Mouse (Mus musculus) midbrain, postnatal 0 days (tissue): ENCODE results near the gene Styx. TPM values are rescaled to one million over a fixed set of nuclear protein-coding genes. Genes with fewer than 3 reads are reported as not detected.
"Not testable (repeated sequence)": the region's sequence is repeated elsewhere in the genome, so short reads cannot be mapped to it uniquely, and the experiment has no call there.

Experiments used
- ATAC-seq: fragments of 200-750 bp; cut with Nextera tagmentation; 2 replicates; pipeline ENCODE4 v1.8.0; 2017; ENCODE audit warnings: moderate number of reproducible peaks, mild to moderate bottlenecking, moderate TSS enrichment, moderate library complexity; ENCODE audit not compliant: low FRiP score
- DNase-seq: peaks from one replicate; pipeline ENCODE4 v3.0.0-alpha.2; 2015; ENCODE audit warnings: low spot score
- H3K27ac ChIP-seq: fragments of 300-500 bp; sonication (generic); 2 replicates; pipeline ENCODE4 v1.5.1; 2014; ENCODE audit warnings: low read depth, mild to moderate bottlenecking, low read length, mixed read lengths
- H3K27me3 ChIP-seq: fragments of 300-500 bp; sonication (generic); 2 replicates; pipeline ENCODE4 v1.6.1; 2014; ENCODE audit warnings: low read length, control low read depth, mixed read lengths; ENCODE audit not compliant: insufficient read depth
- H3K36me3 ChIP-seq: fragments of 300-500 bp; sonication (generic); 2 replicates; pipeline ENCODE4 v1.6.1; 2014; ENCODE audit warnings: low read length, control low read depth, mixed read lengths; ENCODE audit not compliant: insufficient read depth
- H3K4me1 ChIP-seq: fragments of 300-500 bp; sonication (generic); 2 replicates; pipeline ENCODE4 v1.6.1; 2014; ENCODE audit warnings: mild to moderate bottlenecking, control low read depth, antibody characterized with exemption, low read length, mixed read lengths; ENCODE audit not compliant: insufficient read depth
- H3K4me2 ChIP-seq: fragments of 300-500 bp; sonication (generic); 2 replicates; pipeline ENCODE4 v1.6.1; 2014; ENCODE audit warnings: low read depth, mild to moderate bottlenecking, low read length, mixed read lengths; ENCODE audit not compliant: poor library complexity, severe bottlenecking
- H3K4me3 ChIP-seq: fragments of 300-500 bp; sonication (generic); 2 replicates; pipeline ENCODE4 v1.5.1; 2014; ENCODE audit warnings: low read depth, mild to moderate bottlenecking, low read length, moderate library complexity
- H3K9ac ChIP-seq: fragments of 300-500 bp; sonication (generic); replicated peaks from 2 replicates; pipeline ENCODE4 v1.6.1; 2014; ENCODE audit warnings: mild to moderate bottlenecking, low read length, moderate library complexity, mixed read lengths; ENCODE audit not compliant: poor library complexity, severe bottlenecking
- H3K9me3 ChIP-seq: fragments of 300-500 bp; sonication (generic); 2 replicates; pipeline ENCODE4 v1.6.1; 2016; ENCODE audit warnings: low read length, control low read depth
- CTCF ChIP-seq: IDR thresholded peaks from 2 replicates; pipeline ENCODE4 v1.5.1; 2016; ENCODE audit warnings: antibody characterized with exemption, mild to moderate bottlenecking
- WGBS: fragments of 180-500 bp; shearing (Covaris S2); extraction: QIAGEN DNeasy Blood & Tissue Kit; methylation state at CpG from one replicate; pipeline ENCODE4 v1.1.7; 2014; 5-methylcytosine and 5-hydroxymethylcytosine counted together
- polyA plus RNA-seq: library from polyadenylated mRNA; unstranded; fragments of >200 nt; fragmentation: Nextera tagmentation; extraction: Ambion mirVana; gene quantifications from 2 replicates; pipeline ENCODE4 v1.2.1, GENCODE M21; 2015
- total RNA-seq: library from RNA; depleted of rRNA; stranded (reverse); fragments of >200 nt; gene quantifications from 2 replicates; pipeline ENCODE4 v1.2.3, GENCODE M21; 2014

The Styx gene
- total and polyA plus RNA-seq, 2 experiments from 2014 or later, result 26.8 to 72.1 TPM

DNA sequence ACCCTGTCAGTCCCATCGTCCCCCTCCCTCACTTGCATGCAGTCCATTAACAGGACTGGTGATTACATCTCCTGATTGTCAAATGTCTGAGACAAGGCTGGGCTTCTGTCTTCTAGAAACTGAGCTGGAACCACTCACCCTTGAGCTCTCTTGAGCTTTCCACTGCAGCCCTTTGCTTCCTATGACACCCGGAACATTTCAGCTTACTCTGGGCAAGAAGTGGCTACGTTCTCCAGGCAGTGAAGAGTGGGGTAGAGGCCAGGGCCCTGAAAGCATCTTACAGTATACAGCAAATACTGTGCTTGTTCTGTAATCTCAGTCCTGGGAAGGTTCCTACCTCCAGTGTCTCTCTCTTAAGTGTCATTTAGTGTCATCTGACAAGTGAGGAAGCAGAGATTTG is 38.3 kb downstream of the Styx start:
- TF ChIP-seq CTCF, result no peak
- Histone ChIP-seq H3K36me3 (no peaks in the 10 kb centered on the region), H3K4me2 (peak overlapping the region; percentile 79), H3K27ac (peak overlapping the region; percentile 78), H3K9me3 (no peaks in the 10 kb centered on the region), H3K4me1 (peaks cover 3% of the 10 kb centered on the region; the same call in 1 of the 2 replicates), H3K27me3 (no peaks in the 10 kb centered on the region), H3K4me3 (peak overlapping the region; percentile 70), H3K9ac (peak overlapping the region; percentile 83)
- ATAC-seq (peak; percentile 61; the same call in 1 of the 2 replicates), DNase-seq (no peak)
- 10% methylated on average over 3 of the region's 3 CpGs for WGBS

DNA sequence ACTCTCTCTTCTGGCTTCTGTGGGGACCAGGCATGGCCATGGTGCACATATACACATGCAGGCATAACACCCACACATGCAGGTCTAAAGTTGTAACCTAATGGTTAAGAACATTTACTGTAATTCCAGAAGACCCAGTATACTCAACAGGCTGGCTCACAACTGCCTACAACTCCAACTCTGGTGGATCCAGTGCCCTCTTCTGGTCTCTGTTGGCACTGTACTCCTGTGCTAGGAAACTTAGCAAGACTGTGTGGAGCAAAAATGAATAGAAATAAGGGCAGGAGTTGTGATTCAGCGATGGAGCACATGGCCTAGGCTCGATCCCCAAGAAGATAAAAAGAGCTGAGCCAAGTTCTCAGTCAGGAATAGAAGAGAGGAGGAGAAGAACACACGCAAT is 48.9 kb downstream of the Styx start:
- DNase-seq, result no peak
- Histone ChIP-seq H3K4me1 (no peaks in the 10 kb centered on the region), H3K9me3 (no peaks in the 10 kb centered on the region), H3K4me3 (no peak overlapping the region), H3K9ac (no peak overlapping the region), H3K27me3 (no peaks in the 10 kb centered on the region), H3K4me2 (no peak overlapping the region), H3K27ac (no peak overlapping the region), H3K36me3 (no peaks in the 10 kb centered on the region)
- 81% methylated on average over 3 of the region's 3 CpGs for WGBS
- peak; percentile 24 for TF ChIP-seq CTCF
- no peak for ATAC-seq

DNA sequence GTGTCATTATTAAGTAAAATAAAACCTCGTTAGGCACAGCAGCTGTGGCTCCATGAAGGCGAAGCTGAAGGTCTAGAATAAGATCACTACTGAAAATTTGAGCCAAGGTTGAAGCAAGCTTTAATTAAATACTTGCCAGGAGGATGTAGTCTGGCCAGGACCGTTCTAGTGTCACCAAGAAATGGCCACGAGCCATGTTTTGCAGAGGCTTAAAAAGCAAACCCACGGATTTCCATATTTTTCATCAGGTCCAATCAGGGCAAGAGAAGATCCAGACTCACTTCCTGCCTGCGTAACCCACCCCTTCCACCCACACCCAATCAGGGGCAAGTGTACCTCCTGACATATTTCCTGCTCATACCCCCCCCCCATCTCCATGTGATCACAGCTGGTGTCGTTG is 52.8 kb downstream of the Styx start:
- no peak overlapping the region for H3K9ac ChIP-seq
- H3K27me3 ChIP-seq, result no peaks in the 10 kb centered on the region
- H3K4me3 ChIP-seq, result no peak overlapping the region
- H3K9me3 ChIP-seq, result no peaks in the 10 kb centered on the region
- 87% methylated on average over 7 of the region's 7 CpGs for WGBS
- no peak overlapping the region for H3K4me2 ChIP-seq
- no peaks in the 10 kb centered on the region for H3K4me1 ChIP-seq
- no peaks in the 10 kb centered on the region for H3K36me3 ChIP-seq
- ATAC-seq, result no peak
- no peak for TF ChIP-seq CTCF
- no peak for DNase-seq
- H3K27ac ChIP-seq, result no peak overlapping the region

DNA sequence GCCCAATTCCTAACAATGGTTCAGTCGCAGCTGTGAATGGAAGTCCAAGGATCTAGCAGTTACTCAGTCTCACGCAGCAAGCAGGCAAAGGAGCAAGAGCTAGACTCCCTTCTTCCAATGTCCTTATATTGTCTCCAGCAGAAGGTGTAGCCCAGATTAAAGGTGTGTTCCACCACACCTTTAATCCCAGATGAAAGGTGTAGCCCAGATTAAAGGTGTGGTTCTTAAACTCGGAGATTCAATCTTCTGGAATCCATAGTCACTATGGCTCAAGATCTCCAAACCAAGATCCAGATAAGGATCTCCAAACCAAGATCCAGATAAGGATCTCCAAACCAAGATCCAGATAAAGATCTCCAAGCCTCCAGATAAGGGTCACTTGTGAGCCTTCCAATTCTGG is 53.9 kb downstream of the Styx start, which contains the start of gene Gnpnat1:
TSS of gene Gnpnat1 (minus strand) at position 101 of the 400 bp plus-strand sequence.
- WGBS, result 91% methylated on average over 1 of the region's 3 CpGs
- not testable (repeated sequence) for H3K4me2 ChIP-seq, H3K4me3 ChIP-seq, ATAC-seq, H3K36me3 ChIP-seq, H3K27ac ChIP-seq, H3K9me3 ChIP-seq, H3K27me3 ChIP-seq, H3K9ac ChIP-seq, H3K4me1 ChIP-seq, DNase-seq

DNA sequence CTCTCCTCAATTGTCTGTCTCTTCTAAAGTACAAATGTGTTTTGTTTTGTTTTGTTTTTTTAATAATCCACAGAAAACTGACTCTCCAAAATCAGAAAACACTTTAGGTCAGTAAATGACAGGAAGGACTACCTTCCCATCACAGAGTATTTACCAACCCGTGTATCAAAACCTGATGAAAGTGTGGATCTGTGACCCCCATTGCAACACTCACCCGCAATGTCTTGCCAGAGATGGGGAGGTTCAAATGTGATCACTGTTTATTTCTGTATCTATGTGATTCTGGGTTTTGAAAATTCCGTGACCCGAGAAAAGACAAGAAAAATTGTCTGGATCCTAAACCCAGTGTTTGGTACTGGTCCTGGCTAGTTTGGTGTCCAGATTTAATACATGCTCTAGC is 65.4 kb downstream of the Styx start:
- Histone ChIP-seq H3K9ac (no peak overlapping the region), H3K9me3 (no peaks in the 10 kb centered on the region), H3K4me3 (no peak overlapping the region), H3K4me2 (no peak overlapping the region), H3K4me1 (no peaks in the 10 kb centered on the region), H3K27ac (no peak overlapping the region), H3K27me3 (no peaks in the 10 kb centered on the region), H3K36me3 (no peaks in the 10 kb centered on the region)
- TF ChIP-seq CTCF, result no peak
- 90% methylated on average over 4 of the region's 4 CpGs for WGBS
- DNase-seq (no peak), ATAC-seq (no peak)

DNA sequence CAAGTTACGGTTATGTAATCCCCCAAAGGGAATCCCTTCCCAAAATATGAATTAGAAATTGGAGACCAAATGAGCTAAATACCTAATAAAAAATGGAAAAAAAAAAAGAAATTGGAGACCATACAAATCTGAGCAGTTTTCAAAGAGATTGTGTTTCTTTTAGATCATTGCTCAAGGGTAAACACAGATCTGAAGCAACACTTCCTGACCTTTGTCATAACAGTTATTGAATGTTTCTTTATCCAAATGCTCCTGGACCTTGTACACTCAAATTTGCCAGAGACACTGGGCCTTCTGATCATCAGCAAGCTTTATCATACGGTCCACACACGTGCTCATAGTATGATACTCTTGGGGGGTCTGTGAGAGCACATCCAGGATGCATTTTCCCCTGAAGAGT is 67.7 kb downstream of the Styx start:
- Histone ChIP-seq H3K4me3 (no peak overlapping the region), H3K4me2 (no peak overlapping the region), H3K27ac (no peak overlapping the region), H3K9ac (no peak overlapping the region), H3K36me3 (no peaks in the 10 kb centered on the region), H3K4me1 (no peaks in the 10 kb centered on the region), H3K27me3 (no peaks in the 10 kb centered on the region), H3K9me3 (no peaks in the 10 kb centered on the region)
- 84% methylated on average over 3 of the region's 3 CpGs for WGBS
- TF ChIP-seq CTCF, result no peak
- no peak for DNase-seq
- ATAC-seq, result no peak
